Mouse (Mus musculus) intestine, embryonic 15.5 days (tissue): ENCODE measurements around the gene Ogfod3. TPM values are rescaled to one million over a fixed set of nuclear protein-coding genes. Genes with fewer than 3 reads are reported as not detected.

Experiments
- ATAC-seq: fragments of 200-750 bp; cut with Nextera tagmentation; 2 replicates; pipeline ENCODE4 v1.8.0; 2017; ENCODE audit warnings: moderate TSS enrichment, moderate library complexity
- H3K27ac ChIP-seq: fragments of 300-500 bp; sonication (generic); 2 replicates; pipeline ENCODE4 v1.5.1; 2015; ENCODE audit warnings: mild to moderate bottlenecking, inconsistent platforms
- H3K27me3 ChIP-seq: fragments of 300-500 bp; sonication (generic); replicated peaks from 2 replicates; pipeline ENCODE4 v1.6.1; 2015; ENCODE audit warnings: inconsistent platforms
- H3K36me3 ChIP-seq: fragments of 300-500 bp; sonication (generic); 2 replicates; pipeline ENCODE4 v1.6.1; 2015; ENCODE audit warnings: inconsistent platforms
- H3K4me1 ChIP-seq: fragments of 300-500 bp; sonication (generic); replicated peaks from 2 replicates; pipeline ENCODE4 v1.6.1; 2015; ENCODE audit warnings: inconsistent platforms
- H3K4me2 ChIP-seq: fragments of 300-500 bp; sonication (generic); replicated peaks from 2 replicates; pipeline ENCODE4 v1.6.1; 2015; ENCODE audit warnings: mild to moderate bottlenecking, inconsistent platforms
- H3K4me3 ChIP-seq: fragments of 300-500 bp; sonication (generic); replicated peaks from 2 replicates; pipeline ENCODE4 v1.5.1; 2015; ENCODE audit warnings: inconsistent platforms
- H3K9ac ChIP-seq: fragments of 300-500 bp; sonication (generic); 2 replicates; pipeline ENCODE4 v1.6.1; 2015; ENCODE audit warnings: inconsistent platforms
- H3K9me3 ChIP-seq: fragments of 300-500 bp; sonication (generic); 2 replicates; pipeline ENCODE4 v1.6.1; 2016; ENCODE audit warnings: inconsistent platforms
- WGBS: fragments of 180-500 bp; shearing (Covaris S2); methylation state at CpG from one replicate; pipeline ENCODE4 v1.1.7; 2015; 5-methylcytosine and 5-hydroxymethylcytosine counted together
- polyA plus RNA-seq: library from polyadenylated mRNA; unstranded; fragments of >200 nt; fragmentation: Nextera tagmentation; extraction: Ambion mirVana; gene quantifications from 2 replicates; pipeline ENCODE4 v1.2.1, GENCODE M21; 2015

Ogfod3 gene
- polyA plus RNA-seq: 29.5 and 32.0 TPM in 2 replicates

- H3K27ac ChIP-seq: peak within 1 kb of the TSS; percentile 88
- H3K9ac ChIP-seq: peak within 1 kb of the TSS; percentile 79
- WGBS: under 1% methylated on average over 70 of the region's 70 CpGs
- H3K4me2 ChIP-seq: peak within 1 kb of the TSS; percentile 82
- H3K4me1 ChIP-seq: peaks cover 10% of the 10 kb centered on the region
- H3K9me3 ChIP-seq: no peaks in the 10 kb centered on the region
- peak; percentile 99 for ATAC-seq
- H3K27me3 ChIP-seq: no peaks in the 10 kb centered on the region
- peak within 1 kb of the TSS; percentile 84 for H3K4me3 ChIP-seq
- H3K36me3 ChIP-seq: 0 out of 2 replicates have a peak, but pooled peaks cover 3% of the 10 kb centered on the region
These were observed at the start of gene Ogfod3, which contains the start of gene Hexdc for GRCm38 (mm10) chr11:121204161-121205006. Gene Ogfod3 (minus strand): TSS chr11:121204711. Gene Hexdc (plus strand): TSS chr11:121204433.

DNA sequence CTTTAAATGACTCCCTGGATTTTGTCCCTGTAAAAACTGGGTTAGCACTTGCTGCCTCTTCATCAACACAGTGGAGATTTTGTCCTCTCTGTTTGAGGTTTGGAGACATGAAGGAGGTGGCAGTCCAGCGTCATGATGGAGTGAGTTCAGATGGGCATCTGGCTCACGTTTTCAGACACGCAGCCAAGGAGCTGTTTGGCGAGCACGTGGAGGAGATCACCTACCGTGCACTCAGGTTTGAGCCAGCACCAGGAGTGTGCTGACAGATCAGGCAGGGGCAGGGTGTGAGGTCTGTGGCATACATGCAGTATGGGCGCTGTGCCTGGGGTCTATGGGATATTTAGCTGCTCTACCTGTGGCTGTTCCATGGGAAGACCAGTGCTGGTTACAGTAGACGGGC lies 45.7 kb upstream of the Ogfod3 start:
- Histone ChIP-seq H3K27ac (no peak overlapping the region), H3K36me3 (peaks cover 55% of the 10 kb centered on the region)
- WGBS: 93% methylated on average over 8 of the region's 8 CpGs

DNA sequence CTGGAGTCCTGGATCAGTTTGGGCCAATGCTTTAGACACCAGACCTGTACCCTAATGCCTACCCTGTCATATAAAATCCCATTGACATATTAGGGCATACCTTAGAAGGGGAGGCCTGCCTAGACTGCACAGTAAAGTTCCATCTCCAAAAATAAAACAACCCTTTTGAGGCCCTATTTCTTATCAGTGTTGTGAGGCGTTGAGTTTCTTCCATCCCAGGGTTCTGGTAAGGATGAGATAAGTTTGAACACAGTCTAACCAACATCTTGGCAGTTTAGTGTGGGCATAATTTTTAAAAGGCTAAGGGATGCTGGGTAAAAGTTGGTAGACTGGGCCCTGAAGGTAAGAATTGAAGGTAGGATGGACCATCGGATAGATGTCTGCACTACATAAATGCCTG lies 35.2 kb upstream of the Ogfod3 start:
- Histone ChIP-seq H3K4me3 (no peak overlapping the region), H3K36me3 (peaks cover 9% of the 10 kb centered on the region), H3K9me3 (no peaks in the 10 kb centered on the region), H3K4me1 (peaks cover 4% of the 10 kb centered on the region), H3K27me3 (no peaks in the 10 kb centered on the region), H3K27ac (no peak overlapping the region), H3K9ac (no peak overlapping the region), H3K4me2 (no peak overlapping the region)
- no peak for ATAC-seq
- WGBS: 88% methylated on average over 2 of the region's 2 CpGs

More for the DNA sequence above, 45.7 kb upstream of the Ogfod3 start:
- Histone ChIP-seq H3K4me2 (no peak overlapping the region), H3K4me1 (no peaks in the 10 kb centered on the region), H3K9me3 (no peaks in the 10 kb centered on the region), H3K27me3 (no peaks in the 10 kb centered on the region), H3K9ac (no peak overlapping the region), H3K4me3 (no peak overlapping the region)
- no peak for ATAC-seq

- Histone ChIP-seq H3K4me1 (peaks cover 7% of the 10 kb centered on the region), H3K36me3 (peaks cover 9% of the 10 kb centered on the region), H3K9me3 (no peaks in the 10 kb centered on the region), H3K4me2 (peak overlapping the region; percentile 59), H3K27me3 (no peaks in the 10 kb centered on the region), H3K4me3 (peak overlapping the region; percentile 68), H3K27ac (peak overlapping the region; percentile 100), H3K9ac (peak overlapping the region; percentile 78)
- ATAC-seq: peak; percentile 52
- WGBS: 2% methylated on average over 28 of the region's 28 CpGs
These were observed 33.0 kb upstream of the Ogfod3 start for GRCm38 (mm10) chr11:121237345-121238128.

DNA sequence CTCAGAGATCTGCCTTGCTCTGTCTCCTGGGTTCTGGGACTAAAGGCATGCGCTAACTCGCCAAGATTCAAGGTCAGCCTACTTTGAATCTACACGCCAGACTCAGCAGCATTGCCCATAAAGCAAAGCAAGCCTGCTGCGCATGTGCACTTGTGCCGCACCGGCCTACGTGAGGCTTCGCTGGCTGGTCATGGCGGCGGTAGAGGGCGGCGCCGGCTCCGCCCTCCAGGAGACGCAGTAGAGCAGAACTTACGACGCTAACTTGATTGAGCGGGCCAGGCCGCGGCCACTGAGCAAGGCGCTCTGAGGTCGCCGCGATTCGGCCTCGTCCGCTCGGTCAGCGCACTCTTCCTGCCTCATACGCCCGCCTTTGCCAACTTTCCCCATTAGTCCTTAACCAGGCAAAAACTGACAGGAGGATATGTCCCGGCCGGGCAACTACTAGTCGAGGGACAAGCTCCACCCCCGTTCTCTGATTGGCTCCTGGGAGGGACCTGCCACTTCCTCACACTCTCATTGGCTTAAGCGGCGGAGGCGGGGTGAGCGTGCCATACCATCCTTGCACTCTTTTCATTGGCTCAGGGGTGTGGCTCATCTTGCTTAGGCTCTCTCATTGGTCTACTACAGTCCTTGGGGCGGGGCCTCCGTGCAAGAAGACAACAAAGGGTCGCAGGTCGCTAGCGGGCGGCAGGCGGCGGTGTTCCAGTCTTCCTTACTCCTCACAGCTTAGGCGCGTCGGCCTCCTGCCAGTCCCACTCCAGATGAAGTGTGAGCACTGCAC lies 32.2 kb upstream of the Ogfod3 start, which contains the start of gene Narf:
TSS of gene Narf (plus strand) at position 690 of the 781 bp plus-strand sequence.
- Histone ChIP-seq H3K9ac (peak within 1 kb of the TSS; percentile 78), H3K9me3 (no peaks in the 10 kb centered on the region), H3K27me3 (no peaks in the 10 kb centered on the region), H3K4me3 (peak within 1 kb of the TSS; percentile 68), H3K4me1 (peaks cover 7% of the 10 kb centered on the region), H3K27ac (peak within 1 kb of the TSS; percentile 100), H3K36me3 (peaks cover 3% of the 10 kb centered on the region), H3K4me2 (peak within 1 kb of the TSS; percentile 63)
- peak; percentile 99 for ATAC-seq
- under 1% methylated on average over 50 of the region's 50 CpGs for WGBS

- H3K9ac ChIP-seq: 0 out of 2 replicates have a peak overlapping the region, but pooled peaks have one; percentile 71
- peaks cover 7% of the 10 kb centered on the region for H3K4me1 ChIP-seq
- ATAC-seq: no peak
- H3K27ac ChIP-seq: peak overlapping the region; percentile 100
- no peaks in the 10 kb centered on the region for H3K27me3 ChIP-seq
- peak overlapping the region; percentile 63 for H3K4me2 ChIP-seq
- 25% methylated on average over 9 of the region's 9 CpGs for WGBS
- H3K9me3 ChIP-seq: no peaks in the 10 kb centered on the region
- H3K4me3 ChIP-seq: no peak overlapping the region
- no peaks in the 10 kb centered on the region for H3K36me3 ChIP-seq
These were observed 31.1 kb upstream of the Ogfod3 start for GRCm38 (mm10) chr11:121235475-121236238.

DNA sequence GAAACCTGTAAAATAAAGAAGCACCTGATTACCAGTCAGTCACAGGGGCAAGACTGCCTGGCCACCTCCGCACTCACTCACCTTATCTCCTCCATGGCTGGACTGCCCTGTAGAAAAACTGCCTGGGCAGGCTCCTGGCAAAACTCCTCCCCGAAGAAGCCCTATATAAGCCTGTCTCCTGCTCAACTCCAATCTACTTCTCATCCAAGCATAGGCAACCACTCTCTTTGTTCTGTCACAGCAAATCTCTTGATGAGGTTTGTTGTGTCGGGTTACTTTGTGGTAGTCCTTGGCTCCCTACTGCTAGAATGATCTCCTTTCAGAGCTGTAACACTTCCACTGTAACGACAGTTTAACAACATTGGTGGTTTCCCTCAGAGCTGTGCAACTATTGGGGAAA lies 28.2 kb upstream of the Ogfod3 start:
- Histone ChIP-seq H3K9me3 (no peaks in the 10 kb centered on the region), H3K4me1 (peaks cover 13% of the 10 kb centered on the region), H3K4me3 (no peak overlapping the region), H3K27ac (no peak overlapping the region), H3K9ac (no peak overlapping the region), H3K36me3 (no peaks in the 10 kb centered on the region), H3K27me3 (no peaks in the 10 kb centered on the region), H3K4me2 (no peak overlapping the region)
- WGBS: 31% methylated on average over 4 of the region's 4 CpGs
- ATAC-seq: no peak

- Histone ChIP-seq H3K27ac (peak overlapping the region; percentile 58; the same call in 1 of the 2 replicates), H3K4me3 (no peak overlapping the region), H3K9ac (no peak overlapping the region), H3K36me3 (no peaks in the 10 kb centered on the region), H3K9me3 (no peaks in the 10 kb centered on the region), H3K4me2 (no peak overlapping the region), H3K4me1 (peaks cover 14% of the 10 kb centered on the region), H3K27me3 (no peaks in the 10 kb centered on the region)
- no peak for ATAC-seq
- WGBS: 44% methylated on average over 4 of the region's 4 CpGs
These were observed 27.2 kb upstream of the Ogfod3 start for GRCm38 (mm10) chr11:121231628-121232291.

- Histone ChIP-seq H3K9me3 (no peaks in the 10 kb centered on the region), H3K27ac (peak overlapping the region; percentile 58; the same call in 1 of the 2 replicates), H3K27me3 (no peaks in the 10 kb centered on the region), H3K9ac (no peak overlapping the region), H3K4me2 (no peak overlapping the region), H3K4me1 (peaks cover 14% of the 10 kb centered on the region), H3K4me3 (no peak overlapping the region), H3K36me3 (0 out of 2 replicates have a peak, but pooled peaks cover 2% of the 10 kb centered on the region)
- no peak for ATAC-seq
- 82% methylated on average over 4 of the region's 4 CpGs for WGBS
These were observed 26.7 kb upstream of the Ogfod3 start for GRCm38 (mm10) chr11:121231191-121231590.

- H3K4me2 ChIP-seq: peak within 1 kb of the TSS; percentile 80
- H3K9ac ChIP-seq: peak within 1 kb of the TSS; percentile 68
- peak within 1 kb of the TSS; percentile 81 for H3K4me3 ChIP-seq
- H3K27me3 ChIP-seq: no peaks in the 10 kb centered on the region
- WGBS: 0% methylated on average over 23 of the region's 23 CpGs
- no peaks in the 10 kb centered on the region for H3K9me3 ChIP-seq
- peaks cover 17% of the 10 kb centered on the region for H3K36me3 ChIP-seq
- H3K4me1 ChIP-seq: peaks cover 14% of the 10 kb centered on the region
- H3K27ac ChIP-seq: peak within 1 kb of the TSS; percentile 85
- ATAC-seq: peak; percentile 92
These were observed 24.5 kb upstream of the Ogfod3 start, which contains the start of gene Cybc1 for GRCm38 (mm10) chr11:121229018-121229439. Gene Cybc1 (minus strand): TSS chr11:121229322.
